Mouse (Mus musculus): ENCODE data around the gene Daam1.
A peak's percentile ranks its signal among the peaks of the same experiment; 100 is the strongest.

Gene Daam1

DNA sequence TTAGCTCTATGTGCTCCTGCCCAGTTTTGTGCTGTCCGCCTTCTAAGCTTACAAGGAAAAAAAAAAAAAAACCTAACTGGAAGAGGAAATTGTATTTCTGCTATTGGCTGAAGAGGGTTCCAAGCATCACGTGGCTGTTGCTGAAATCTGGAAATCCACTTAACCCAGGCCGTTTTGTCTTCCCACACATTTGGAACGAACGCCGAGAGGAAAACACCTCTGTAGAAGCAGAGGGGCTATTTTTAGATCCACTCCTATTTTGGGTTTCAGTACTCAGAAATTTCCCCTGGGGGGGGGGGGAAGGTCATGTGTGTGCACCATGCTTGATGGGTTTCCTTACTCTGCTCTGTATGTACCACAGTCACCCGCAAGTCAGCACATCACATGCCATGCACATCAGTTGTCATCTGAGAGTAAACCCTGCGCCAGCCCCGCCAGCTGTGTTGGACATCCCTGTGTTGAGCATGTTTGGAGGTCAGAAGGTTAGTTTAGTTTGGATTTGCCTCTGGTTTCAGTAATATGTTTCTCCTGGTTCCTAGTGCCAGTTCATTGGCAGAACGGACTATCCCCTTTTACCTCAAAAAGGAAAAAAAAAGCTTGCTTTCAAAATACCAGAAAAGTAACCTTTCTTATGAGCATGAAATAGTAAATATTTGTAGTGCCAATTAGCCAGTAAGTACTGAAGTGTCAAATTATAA is 33.1 kb downstream of the Daam1 start:
- DNase-seq (ENCODE audit: low spot score in 2 of 2) = no peak

DNA sequence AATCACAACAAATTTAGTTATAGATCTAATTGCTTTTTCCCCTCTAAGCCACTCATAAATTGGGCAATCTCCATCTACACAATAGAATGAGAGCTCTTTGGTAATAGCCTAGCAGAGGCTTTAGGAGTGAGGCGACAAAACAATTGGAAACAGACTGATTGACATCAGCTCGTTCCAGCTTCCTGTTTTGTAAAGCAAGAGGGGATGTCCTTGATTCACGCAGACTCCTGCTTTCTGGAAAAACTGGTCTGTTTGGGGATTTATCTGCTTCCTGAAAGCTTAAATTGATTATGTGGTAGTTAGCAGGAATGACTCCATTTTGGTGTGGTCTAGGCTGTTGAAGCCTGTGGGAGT is 33.6 kb downstream of the Daam1 start:
- DNase-seq (ENCODE audit: low spot score in 2 of 2) = no peak

DNA sequence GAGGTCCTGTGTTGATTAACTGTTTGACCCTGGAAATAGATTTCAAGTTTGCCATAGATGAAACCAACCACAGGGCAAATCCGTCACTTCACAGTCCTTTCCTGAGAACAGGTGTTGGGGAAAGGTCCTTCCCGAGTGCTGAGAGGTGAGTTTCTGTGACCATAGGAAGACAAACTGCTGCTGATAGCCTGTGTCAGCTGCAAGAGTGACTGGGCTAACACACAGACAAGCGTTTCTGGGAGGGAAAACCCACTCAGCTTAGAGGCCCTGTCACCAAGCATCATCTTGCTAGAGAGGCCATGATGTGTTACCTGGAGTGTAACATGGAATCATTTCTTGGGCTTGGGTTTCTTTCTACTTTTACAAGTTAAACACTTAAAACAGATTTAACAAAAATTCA is 35.1 kb downstream of the Daam1 start:
- no peak for DNase-seq (ENCODE audit: low spot score in 2 of 2)

DNA sequence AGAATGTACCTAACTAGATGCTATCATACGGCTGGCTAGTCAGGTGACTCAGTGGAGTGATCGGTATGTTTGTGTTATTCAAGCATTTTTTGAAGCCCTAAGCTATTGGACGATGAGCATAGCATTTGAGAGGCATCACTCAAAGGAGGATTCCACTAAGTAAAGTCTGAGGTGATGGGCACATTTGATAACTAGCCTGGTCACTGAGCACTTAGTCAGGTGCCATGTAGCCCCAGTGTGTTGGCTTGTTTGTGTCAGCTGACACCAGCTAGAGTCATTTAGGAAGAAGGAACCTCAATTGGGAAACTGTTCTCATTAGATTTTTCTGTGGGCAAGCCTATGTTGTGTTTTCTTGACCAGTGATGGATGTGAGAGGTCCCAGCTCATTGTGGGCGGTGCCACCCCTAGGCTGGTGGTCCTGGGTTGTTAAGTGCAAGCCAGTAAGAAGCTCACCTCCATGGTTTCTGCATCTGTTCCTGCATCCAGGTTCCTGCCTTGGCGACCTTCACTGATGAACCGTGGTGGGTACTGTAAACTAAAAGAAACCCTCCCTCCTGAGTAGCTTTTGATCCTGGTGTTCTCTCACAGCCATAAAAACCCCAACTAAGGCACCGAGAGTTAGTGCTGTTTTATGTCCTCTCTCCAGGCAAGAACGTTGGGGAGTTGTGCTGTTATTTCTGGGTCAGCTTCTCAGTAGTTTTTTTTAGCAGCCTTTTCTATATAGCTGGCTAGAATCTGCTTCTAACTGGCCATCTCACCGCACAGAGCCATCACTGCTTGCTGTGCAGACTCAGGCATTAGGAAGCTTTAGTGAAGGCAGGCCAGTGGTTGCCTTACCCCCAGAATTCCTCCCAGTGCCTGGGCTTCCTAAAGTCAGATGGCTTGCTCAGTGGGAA is 36.7 kb downstream of the Daam1 start:
- no peak for DNase-seq (ENCODE audit: low spot score in 2 of 2)

DNA sequence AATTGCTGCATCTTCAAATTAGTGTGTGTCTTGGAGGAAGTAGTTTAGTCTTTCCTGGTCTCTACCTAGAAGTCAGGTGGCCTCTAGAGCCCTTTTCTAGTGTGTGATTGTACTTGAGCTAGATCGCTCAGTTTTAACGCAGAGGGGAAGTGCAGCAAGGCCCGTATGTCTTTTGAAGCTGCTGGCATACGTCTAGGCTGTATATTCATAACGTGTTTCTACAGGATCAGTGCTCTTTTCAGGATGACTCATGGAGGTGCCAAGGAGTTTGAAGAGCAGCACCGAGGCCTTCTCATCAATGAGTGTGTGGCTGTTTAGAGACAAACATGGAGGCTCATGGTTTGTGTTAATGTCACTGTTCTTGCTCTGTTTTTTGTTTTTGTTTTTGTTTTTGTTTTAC is 39.8 kb downstream of the Daam1 start:
- no peak for DNase-seq (ENCODE audit: low spot score in 2 of 2)

DNA sequence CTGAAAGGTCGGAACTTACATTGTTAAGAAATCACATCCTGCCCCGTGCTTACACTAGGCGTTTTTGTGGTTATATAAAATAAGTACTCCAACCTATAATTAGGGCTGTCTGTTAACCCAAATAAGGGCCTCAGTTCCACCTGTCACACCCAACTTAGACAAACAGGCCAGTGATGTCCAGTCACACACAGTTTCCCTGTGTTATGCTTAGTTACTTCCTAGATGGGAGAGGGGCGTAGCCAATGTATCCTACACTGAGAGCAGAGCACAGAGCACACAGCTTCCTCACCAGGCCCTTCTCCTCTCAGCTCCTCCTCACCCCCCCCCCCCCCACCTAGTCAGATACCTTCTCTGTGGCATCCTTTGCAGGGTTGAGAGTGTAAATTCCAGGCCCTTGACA is 41.5 kb downstream of the Daam1 start:
- DNase-seq (ENCODE audit: low spot score in 2 of 2) = no peak

DNA sequence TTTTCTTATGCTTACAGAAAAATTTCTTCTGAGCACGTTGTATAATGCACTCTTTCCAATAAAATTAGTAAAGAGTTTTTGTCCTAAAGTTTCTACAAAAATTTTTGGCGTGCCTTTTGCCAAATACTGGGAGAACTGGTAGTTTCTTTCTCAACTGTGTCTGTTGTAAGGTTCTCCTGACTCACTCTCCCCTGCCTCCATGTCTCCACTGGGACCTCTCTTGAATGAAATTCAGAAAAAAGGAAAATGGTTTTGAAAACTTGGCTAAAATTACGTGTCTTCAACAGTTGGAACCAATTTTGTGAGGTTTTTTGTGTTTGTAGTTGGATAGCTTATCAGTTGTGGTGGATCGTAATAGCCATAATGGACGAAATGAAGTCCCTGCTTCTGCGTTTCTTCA is 43.7 kb downstream of the Daam1 start:
- DNase-seq (ENCODE audit: low spot score in 2 of 2) = no peak

DNA sequence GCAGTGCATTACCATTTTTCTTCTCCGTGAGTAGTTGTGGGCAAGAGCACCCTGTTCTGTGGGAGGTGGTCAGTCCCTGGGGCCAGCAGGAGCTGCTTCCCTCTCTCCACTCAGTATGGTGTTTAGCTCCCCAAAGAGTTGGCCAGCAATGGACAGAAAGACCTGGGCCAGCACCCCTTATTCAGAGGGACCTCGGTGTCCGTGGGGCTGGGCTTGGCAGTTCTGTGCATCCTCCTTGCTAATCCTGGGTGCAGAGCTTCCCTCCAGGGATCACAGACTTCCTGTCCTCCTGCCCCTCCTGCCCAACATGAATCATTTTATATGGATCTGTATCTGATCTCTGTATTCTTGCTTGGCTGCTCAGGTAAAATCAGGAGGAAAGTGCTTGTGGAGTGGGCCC is 44.1 kb downstream of the Daam1 start:
- no peak for DNase-seq (ENCODE audit: low spot score in 2 of 2)

DNA sequence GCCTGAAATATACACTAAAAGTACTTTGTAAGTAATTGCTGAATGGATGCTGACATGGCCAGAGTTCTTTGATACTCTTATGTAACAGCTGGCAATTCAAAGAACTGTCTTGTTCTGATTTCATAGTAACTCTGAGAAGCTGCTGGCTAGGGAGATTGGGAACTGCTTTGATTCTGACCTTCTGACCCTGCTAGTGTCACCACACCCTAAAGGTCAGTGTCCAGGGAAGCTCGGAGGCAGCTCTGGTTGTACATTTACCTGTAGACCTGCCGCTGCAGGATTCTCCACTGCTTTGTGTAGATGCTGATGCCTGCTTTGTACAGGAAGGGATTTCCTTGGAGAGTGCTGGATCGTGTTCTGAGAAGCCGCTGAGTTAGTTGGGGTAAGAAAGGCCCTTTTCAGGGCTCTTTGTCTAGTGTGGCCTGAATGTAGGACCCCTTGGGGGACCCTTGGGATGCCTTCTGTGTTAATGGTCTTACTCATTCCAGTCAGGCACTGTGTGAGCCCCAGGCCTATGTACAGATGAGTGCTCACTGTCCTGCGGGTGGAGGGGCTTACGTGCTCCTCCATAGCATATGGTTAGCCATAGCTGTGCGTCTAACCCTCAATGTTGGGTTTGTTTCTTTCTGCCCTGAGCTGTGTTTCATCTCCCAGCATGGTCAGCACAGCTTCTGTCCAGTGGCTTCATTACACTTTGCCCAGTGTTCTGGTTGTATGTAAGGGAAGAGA is 45.0 kb downstream of the Daam1 start:
- no peak for DNase-seq (ENCODE audit: low spot score in 2 of 2)

DNA sequence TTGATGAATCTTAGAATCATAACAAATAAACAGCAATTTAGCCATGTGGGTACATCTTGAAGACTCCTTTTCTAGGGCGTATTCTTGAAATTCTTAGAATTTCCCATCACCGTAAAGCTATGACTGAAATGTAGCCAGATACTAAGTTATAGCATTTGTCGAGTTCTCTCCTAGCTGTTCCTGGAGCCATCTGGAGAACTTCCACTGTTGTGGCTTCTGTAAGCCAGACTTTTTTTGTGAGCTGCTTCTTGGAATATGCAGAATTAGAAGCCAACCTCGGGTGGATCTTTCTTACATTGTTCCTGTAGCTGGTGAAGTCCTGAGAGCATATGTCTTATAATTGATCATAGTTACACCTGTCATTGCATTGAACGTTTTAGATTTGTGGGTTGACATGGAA is 50.1 kb downstream of the Daam1 start:
- peak in 1 of 2 experiments; percentile 60 for DNase-seq (ENCODE audit: low spot score in 2 of 2)

DNA sequence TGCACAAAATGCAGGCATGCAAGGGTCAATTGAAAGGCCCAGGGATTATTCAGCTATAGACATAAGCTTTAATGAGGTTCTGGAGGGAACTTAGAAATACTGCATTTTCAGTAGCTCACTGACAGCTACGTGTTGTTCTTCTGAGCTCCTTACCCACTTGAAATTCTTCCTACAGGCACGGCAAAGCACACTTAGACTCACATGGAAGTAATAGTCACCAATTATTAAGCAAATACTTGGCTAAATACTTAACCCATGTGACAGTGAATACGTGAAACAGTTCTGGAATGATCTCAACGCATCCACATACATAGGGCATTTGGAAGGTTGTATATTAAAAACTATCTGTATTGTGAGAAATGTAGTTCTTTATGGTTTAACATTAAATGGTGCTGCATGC is 50.6 kb downstream of the Daam1 start:
- no peak for DNase-seq (ENCODE audit: low spot score in 2 of 2)

DNA sequence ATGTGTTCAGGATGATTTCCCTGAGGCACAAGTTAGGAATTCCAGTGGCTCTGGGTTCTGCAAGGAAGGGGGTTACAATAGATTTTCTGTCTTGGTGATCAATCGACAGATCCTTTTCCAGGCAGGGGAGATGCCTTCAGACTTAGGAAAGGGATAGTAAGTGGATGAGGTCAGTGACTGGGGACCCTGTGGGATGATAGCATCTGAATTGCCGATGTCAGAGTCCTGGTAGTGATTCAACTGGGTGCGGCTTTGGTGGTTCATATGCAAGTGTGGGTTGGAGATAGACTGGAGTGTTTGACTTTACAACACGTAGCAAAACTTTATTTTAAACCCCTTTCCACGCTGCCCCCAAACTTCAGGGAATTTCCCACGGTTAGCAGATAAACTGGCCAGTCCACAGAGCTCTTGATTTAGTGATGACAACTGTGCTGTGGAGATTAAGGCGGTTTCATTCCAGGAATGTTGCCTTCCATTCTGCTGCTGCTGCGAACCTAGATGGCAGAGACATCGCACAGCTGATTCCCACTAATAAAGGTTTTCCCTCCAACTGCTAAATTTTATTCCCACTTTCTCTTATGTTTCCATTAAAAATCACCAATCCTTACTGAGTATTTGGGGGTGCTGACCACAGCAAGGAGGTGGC is 52.3 kb downstream of the Daam1 start:
- DNase-seq (ENCODE audit: low spot score in 2 of 2) = no peak

DNA sequence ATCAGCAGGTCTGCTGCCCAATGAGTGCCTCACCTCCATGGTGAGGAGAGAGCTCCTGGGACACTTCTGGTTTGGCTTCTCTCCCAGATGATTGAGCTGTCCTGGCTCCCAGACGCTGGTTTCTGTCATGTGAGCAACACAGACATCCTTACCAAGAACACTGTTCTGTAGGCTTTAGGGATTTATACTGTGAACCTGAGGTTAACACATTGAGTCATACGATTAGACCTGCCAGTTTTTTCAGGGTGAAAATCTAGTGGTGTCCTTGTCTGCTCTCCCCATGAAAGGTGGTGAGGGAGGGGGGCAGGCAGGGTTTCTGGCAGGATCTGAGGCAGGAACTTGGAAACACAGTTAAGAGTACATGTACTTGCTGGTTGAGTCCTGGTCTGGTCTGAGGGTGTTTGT is 54.3 kb downstream of the Daam1 start:
- DNase-seq (ENCODE audit: low spot score in 2 of 2) = no peak

DNA sequence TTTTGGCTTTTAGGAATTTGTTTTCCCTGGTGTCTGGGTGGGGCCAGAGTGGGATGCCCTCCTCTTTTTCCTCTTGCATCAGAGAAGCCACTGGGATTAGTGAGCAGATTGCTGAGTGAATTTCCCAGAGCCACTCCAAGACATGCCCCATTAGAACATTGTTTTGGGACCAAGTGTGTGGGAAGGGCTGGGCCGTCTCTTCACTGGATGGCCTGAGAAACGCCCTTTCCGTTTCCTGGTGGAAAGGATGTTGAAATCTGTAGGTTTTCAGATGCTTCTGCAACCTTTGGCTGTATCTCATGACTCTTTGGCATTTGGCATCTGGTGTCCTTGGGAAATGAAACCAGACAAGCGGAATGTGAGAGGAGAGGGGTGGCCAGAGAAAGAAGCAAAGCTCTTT is 54.8 kb downstream of the Daam1 start:
- no peak for DNase-seq (ENCODE audit: low spot score in 2 of 2)

DNA sequence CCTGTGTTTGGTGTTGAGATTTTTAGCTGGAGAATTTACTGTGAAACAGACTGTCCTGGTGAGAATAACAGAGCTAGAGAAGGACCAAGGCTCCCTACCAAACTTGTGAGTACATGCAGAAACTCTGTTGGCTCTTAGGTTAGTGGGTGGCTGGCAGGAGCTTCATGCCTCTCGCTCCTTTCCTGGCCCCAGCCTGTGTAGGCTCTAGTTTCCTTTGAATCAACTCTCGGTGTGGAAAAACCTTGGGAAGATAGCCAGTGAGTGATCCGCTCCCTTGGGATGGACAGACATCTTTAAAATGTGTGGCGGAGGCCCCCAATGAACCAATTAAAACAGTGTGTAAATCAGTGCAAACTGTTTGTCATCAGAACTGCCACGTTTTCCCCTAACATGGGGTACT is 55.5 kb downstream of the Daam1 start:
- no peak for DNase-seq (ENCODE audit: low spot score in 2 of 2)

DNA sequence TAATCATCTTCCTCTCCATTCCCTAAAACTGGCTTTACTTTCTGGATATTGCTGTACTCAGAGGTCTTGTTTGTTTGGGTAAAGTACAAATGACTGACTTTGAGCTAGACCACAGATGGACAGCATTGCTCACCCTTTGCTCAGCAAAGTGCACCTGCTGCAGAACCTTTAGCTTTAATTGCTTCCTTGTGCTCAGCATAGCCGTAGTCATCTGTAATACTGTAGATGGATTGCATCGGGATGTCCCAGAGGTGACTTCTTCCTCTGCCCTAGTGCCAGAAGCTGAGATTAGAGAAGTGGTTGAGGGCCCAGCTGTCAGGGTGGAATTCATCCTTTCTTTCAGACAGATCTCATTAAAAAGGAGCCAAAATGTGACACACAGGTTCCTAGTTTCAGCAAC is 56.1 kb downstream of the Daam1 start:
- no peak for DNase-seq (ENCODE audit: low spot score in 2 of 2)

DNA sequence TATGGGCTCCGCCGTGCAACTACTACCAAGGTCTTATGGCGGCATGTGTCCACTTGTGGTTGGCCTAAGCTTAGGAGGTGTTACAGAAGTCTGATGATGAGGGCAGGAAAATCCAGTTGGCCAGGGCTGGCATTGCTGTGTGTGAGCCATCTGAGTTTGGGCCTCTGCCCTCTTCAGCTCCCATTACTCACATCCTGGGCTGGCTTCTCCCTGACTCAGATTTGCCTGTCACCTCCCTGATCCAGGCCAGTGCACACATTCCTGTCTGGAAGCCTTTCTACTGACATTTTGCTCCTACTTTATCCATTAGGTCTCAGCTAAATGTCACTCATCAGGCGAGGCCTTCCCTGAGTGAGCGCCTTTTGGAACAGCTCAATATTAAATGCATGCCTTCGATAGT is 57.5 kb downstream of the Daam1 start:
- no peak for DNase-seq (ENCODE audit: low spot score in 2 of 2)

DNA sequence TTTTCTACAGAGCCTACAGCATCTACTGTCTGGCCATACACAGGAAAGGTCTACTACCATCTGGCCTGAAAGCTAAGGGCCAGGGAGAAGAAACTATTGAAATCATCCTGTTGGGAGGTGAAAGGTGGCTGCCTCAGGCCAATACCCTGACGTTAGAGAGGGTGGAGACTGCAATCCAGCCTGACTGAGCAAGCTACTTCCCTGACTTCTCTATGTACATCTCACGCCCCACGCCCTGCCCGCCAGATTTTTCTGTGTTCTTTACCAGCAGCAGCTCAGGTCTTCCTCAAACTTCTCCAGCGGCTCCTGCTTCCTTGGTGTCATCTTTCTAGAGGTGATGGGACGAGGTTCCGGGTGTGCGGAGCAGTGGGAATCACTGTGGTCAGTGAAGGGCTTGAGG is 58.4 kb downstream of the Daam1 start:
- no peak for DNase-seq (ENCODE audit: low spot score in 2 of 2)

DNA sequence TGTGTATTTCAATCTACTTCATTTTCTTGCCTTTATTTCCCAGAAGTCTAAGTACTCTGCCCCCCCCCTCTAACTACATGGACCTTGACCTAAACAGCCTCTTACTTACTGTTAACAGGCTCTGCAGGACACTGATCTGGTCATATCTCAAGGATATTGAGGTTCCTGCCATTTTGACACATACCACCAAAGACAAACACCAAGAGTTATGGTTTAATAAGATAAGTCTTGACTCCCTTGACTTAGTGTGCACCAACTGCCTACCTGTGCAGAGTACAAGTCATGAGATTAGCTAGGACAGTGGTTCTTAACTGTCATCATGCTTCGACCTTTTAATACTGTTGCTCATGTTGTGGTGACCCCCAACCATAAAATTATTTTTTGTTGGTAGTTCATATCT is 59.4 kb downstream of the Daam1 start:
- no peak for DNase-seq (ENCODE audit: low spot score in 2 of 2)

DNA sequence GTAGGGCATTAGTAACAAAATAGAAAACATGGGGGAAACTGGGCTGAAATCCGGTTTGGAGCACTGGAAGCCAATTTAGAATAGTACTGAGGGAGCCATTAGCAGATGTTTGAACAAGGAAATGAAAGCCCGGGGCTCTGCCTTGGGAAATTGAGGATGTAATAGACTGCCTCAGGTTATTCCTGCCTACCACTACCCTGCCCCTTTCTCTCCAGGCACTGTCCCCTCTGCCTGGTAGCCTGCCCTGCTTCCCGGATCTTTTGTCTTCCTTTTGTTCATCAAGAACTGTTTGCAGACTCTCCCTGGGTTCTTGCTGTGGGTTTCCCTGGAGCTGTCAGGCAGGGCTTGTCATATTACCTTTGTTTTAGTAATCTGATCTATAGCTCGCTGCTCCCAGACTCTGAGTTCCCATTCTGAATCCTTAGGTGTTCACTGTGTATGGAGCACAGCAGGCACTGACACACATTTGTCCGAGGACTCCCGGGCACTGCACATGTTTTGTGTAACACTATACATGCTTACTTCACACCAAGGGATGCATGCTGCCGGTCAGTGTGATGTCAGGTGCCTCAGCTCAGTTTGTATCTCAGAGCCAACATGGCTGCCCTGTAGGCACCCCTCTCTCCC is 61.0 kb downstream of the Daam1 start:
- no peak for DNase-seq (ENCODE audit: low spot score in 2 of 2)

DNA sequence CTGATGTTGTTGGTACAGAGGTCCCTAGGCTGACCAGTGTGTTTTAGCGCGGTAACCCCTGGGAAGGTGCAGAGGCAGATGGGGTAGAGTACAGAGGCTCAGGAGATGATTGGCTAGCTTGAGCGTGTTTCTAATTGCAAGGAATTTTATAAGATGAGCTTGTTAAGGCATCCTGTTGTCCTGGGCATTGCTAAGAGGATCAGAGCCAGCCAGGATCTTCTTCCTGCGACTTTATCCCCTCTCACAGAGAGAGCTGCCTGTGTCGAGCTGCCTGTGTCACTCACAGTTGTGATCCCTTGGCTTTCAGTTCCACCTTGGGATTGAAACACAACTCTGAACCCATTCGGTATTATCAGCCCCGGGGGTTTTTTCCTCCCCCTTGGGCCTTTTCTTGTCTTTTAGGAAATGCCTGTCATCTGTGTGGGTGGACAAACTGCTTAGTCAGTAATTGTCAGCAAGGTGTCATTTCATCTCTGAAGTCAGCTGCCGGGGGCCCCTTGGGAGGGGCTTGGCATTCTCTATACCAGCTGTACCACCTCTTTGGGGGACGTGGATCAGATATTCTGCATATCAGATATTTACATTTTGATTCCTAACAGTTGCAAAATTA is 62.2 kb downstream of the Daam1 start:
- DNase-seq (ENCODE audit: low spot score in 2 of 2) = no peak
